Mouse (Mus musculus) testis, postnatal 10 days (tissue): ENCODE data around the gene Rala.
"Not testable (repeated sequence)": the region's sequence is repeated elsewhere in the genome, so short reads cannot be mapped to it uniquely, and the experiment has no call there.

Experiments used
- DNase-seq: peaks from one replicate; pipeline ENCODE4 v3.0.0; 2021; ENCODE audit warnings: low spot score

Gene Rala

GRCm38 (mm10) chr13:17944078-17944917 is at the start of gene Rala:
Gene Rala, minus strand, starts transcription at chr13:17944239.
- peak; percentile 96 for DNase-seq

- DNase-seq: no peak
Measured at GRCm38 (mm10) chr13:17993515-17993847, 49.4 kb upstream of the Rala start.

DNA sequence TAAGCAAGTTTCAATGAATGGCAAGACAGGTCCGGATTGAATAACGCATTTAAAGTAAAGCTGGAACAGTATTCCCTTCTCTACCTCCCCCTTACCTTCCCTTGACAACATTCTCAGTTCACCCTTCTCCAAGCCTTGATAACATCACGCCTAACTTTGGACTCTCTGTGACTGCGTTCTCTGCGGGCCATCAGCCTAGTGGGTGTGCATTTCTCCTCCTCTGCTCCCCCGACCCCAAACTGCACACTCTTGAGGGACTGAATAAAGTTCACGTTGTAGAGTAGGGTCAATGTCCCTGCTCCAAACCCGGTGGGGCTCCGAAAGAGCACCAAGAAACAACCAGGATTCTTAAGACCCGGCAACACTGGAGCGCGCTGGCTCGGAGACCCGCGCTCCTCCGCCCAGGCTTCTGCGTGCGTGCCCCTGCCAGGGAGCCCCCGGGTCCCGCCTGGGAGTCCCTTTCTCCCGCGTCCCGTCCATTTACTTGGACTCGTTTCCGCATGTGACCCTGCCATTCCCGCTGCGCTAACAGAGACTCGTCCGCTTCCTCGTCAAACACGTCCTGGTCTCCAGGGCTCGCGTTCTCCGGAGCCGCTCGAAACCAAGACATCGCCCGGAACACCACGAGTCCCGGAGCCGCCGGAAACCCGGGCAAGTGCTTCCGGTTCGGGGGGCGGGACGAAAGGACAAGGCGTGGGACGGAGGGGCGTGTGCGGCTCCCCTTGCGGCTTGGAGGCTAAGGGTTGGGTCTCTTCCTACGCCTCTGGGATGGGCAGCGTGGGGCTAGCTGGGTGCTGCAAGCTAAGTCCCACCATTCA is 48.9 kb upstream of the Rala start, which contains the start of gene Yae1d1:
TSS of gene Yae1d1 (minus strand) at position 653 of the 818 bp plus-strand sequence.
- DNase-seq: peak; percentile 96

GRCm38 (mm10) chr13:17992009-17992408 is 48.0 kb upstream of the Rala start:
- DNase-seq: no peak

GRCm38 (mm10) chr13:17983194-17983593 is 39.2 kb upstream of the Rala start:
- peak; percentile 76 for DNase-seq

GRCm38 (mm10) chr13:17982634-17983033 is 38.6 kb upstream of the Rala start:
- DNase-seq: no peak

- DNase-seq: no peak
Measured at GRCm38 (mm10) chr13:17976854-17977739, 33.1 kb upstream of the Rala start.

DNA sequence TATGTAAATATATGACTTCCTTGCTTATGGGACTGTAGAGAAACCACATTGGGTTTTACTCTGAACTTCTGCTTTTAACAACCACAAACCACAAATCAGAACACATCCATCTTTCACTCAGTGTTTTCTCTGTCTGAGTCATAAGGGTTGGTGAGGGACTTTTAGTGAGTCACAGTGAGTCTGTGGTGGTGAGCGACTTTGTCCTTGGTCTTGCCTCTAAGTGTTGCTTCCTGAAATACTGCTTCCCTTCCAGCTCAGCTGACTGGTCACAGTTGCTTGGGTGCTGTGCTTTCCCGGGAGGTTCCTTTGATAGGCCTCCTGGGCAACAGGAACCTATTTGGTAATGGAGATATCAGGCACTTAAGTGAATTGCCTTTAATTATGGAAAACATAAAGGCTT is 31.9 kb upstream of the Rala start:
- no peak for DNase-seq

DNA sequence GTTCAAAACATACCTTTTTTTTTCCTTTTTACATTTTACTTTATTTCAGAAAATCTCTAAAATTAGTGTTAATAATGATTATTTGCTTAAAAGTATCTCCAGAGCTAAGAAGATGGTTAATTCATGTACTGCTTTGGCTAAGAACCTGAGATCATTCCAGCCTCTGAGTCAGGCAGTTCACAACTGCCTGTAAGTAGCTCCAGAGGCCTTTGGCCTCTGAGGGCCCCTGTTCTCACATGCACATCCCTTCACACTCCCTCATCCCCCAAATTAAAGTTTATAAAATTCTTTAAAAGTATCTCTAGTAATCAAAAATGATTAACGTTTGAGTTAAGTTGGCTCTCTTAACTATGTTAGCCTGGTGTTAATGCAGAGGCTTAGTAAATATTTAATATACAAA is 31.4 kb upstream of the Rala start:
- DNase-seq: no peak

DNA sequence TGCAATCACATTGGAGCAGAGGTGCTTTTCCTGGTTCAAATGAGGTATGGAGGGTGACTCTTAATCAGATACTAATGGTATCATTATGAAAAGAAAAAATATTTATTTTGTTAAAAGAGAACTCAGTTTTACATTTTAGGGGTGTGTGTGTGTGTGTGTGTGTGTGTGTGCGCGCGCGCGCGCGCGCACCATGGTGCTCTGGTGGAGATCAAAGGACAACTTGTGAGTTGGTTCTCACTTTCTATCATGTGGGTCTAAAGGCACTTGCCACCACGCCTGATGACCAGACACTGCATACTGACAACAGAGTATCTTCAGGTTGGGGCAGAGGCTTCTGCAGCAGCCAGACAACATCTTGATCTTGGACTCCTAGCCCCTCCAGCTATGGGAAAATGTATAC is 30.7 kb upstream of the Rala start:
- DNase-seq: no peak

DNA sequence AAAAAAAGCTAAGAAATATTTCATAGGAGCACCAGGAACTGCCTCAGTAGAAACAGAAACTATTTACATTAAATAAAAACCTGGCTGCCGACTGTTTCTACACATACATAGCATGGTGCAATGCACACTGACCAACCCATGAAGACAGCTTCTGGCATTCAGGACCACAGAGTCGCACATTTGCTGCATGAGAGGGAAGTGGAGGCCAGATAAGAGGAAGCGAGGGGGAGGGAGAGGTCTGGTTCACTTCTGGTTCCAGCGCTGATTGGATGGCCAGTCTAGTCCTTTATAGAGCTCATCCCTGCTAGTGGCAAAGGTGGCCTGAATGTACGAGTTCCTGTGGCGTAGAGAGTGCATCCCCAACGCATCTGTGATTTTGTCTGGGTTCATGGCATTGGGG is 16.6 kb upstream of the Rala start:
- DNase-seq: no peak

- DNase-seq: no peak
Measured at GRCm38 (mm10) chr13:17954282-17954681, 10.2 kb upstream of the Rala start.

- not testable (repeated sequence) for DNase-seq
Measured at GRCm38 (mm10) chr13:17950581-17950980, 6.5 kb upstream of the Rala start.

- no peak for DNase-seq
Measured at GRCm38 (mm10) chr13:17949555-17949954, 5.5 kb upstream of the Rala start.

DNA sequence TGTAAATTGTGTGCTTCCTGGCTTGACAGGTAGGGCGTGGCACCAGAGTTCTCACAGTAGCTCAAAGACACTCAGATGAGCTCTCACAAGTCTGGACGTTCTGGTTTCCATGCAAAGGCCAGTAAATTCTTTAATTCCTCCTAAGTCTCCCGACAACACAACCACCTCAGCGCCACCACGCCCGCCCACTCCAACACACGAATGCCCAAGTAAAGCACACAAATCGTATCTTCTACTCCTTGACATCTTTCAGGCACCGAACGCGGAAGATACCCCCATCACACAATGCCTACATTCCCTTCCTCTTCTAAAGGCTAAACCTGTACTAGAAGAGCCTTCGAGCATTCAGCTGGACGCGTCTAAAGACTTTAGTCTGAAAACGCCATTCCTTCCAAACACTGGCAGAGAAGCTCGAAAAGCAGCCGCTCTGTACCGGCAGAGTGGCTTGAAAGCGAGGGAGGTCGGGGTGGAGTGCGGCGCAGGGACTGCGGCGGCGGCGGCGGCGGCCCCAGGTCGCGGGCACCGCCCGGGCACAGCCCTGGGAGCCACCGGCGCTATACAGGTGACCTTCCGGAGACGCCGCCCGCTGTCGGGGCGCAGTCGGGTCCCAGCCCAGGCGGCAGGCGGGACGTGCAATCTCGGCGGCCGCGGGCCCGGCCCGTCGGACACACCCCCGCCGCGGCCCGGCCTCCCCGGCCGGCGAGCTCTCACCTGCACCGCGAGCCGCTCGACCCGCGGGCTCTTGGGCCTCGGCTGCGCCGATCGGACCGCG is 547 bp downstream of the Rala start:
- no peak for DNase-seq

- no peak for DNase-seq
Measured at GRCm38 (mm10) chr13:17942338-17942737, 1.7 kb downstream of the Rala start.

GRCm38 (mm10) chr13:17907309-17907708 is 36.7 kb downstream of the Rala start:
- no peak for DNase-seq

- no peak for DNase-seq
Measured at GRCm38 (mm10) chr13:17901474-17901873, 42.6 kb downstream of the Rala start.

- no peak for DNase-seq
Measured at GRCm38 (mm10) chr13:17900641-17901040, 43.4 kb downstream of the Rala start.

- DNase-seq: no peak
Measured at GRCm38 (mm10) chr13:17897040-17897439, 47.0 kb downstream of the Rala start.

GRCm38 (mm10) chr13:17891545-17891944 is 52.5 kb downstream of the Rala start:
- no peak for DNase-seq
